Mouse (Mus musculus) stomach, postnatal 0 days (tissue): ENCODE measurements around the gene Ncln. TPM values are rescaled to one million over a fixed set of nuclear protein-coding genes. Genes with fewer than 3 reads are reported as not detected.

Source experiments
- ATAC-seq: fragments of 200-750 bp; cut with Nextera tagmentation; 2 replicates; pipeline ENCODE4 v1.8.0; 2017; ENCODE audit not compliant: low FRiP score, low TSS enrichment
- DNase-seq: peaks from one replicate; pipeline ENCODE4 v3.0.0-alpha.2; 2016; ENCODE audit warnings: low spot score
- H3K27ac ChIP-seq: fragments of 300-500 bp; sonication (generic); replicated peaks from 2 replicates; pipeline ENCODE4 v1.5.1; 2014; ENCODE audit warnings: mild to moderate bottlenecking, control low read depth
- H3K27me3 ChIP-seq: fragments of 300-500 bp; sonication (generic); 2 replicates; pipeline ENCODE4 v1.6.1; 2014; ENCODE audit warnings: low read length; ENCODE audit not compliant: control insufficient read depth, insufficient read depth
- H3K36me3 ChIP-seq: fragments of 300-500 bp; sonication (generic); 2 replicates; pipeline ENCODE4 v1.6.1; 2014; ENCODE audit warnings: low read length, mixed read lengths; ENCODE audit not compliant: control insufficient read depth, insufficient read depth
- H3K4me1 ChIP-seq: fragments of 300-500 bp; sonication (generic); replicated peaks from 2 replicates; pipeline ENCODE4 v1.6.1; 2014; ENCODE audit warnings: antibody characterized with exemption; ENCODE audit not compliant: control insufficient read depth, insufficient read depth
- H3K4me2 ChIP-seq: fragments of 300-500 bp; sonication (generic); replicated peaks from 2 replicates; pipeline ENCODE4 v1.6.1; 2014; ENCODE audit warnings: low read depth, mild to moderate bottlenecking, control low read depth, moderate library complexity
- H3K4me3 ChIP-seq: fragments of 300-500 bp; sonication (generic); 2 replicates; pipeline ENCODE4 v1.5.1; 2014; ENCODE audit warnings: low read depth, low read length, control low read depth
- H3K9ac ChIP-seq: fragments of 300-500 bp; sonication (generic); 2 replicates; pipeline ENCODE4 v1.6.1; 2014; ENCODE audit warnings: mild to moderate bottlenecking, low read length, control low read depth, mixed read lengths
- H3K9me3 ChIP-seq: fragments of 300-500 bp; sonication (generic); 2 replicates; pipeline ENCODE4 v1.6.1; 2016; ENCODE audit warnings: low read length; ENCODE audit not compliant: control insufficient read depth
- CTCF ChIP-seq: IDR thresholded peaks from 2 replicates; pipeline ENCODE4 v1.5.1; 2016; ENCODE audit warnings: antibody characterized with exemption, low read depth, mild to moderate bottlenecking, moderate library complexity
- EP300 ChIP-seq: optimal IDR thresholded peaks from 2 replicates; pipeline ENCODE3; 2016; ENCODE audit warnings: antibody characterized with exemption
- WGBS: fragments of 180-500 bp; shearing (Covaris S2); extraction: QIAGEN DNeasy Blood & Tissue Kit; methylation state at CpG from one replicate; pipeline ENCODE4 v1.1.7; 2014; 5-methylcytosine and 5-hydroxymethylcytosine counted together
- polyA plus RNA-seq: library from polyadenylated mRNA; unstranded; fragments of >200 nt; fragmentation: Nextera tagmentation; extraction: Ambion mirVana; gene quantifications from 2 replicates; pipeline ENCODE4 v1.2.1, GENCODE M21; 2015

The Ncln gene
- polyA plus RNA-seq, 1 experiment from 2014 or later: 37.0 TPM

DNA sequence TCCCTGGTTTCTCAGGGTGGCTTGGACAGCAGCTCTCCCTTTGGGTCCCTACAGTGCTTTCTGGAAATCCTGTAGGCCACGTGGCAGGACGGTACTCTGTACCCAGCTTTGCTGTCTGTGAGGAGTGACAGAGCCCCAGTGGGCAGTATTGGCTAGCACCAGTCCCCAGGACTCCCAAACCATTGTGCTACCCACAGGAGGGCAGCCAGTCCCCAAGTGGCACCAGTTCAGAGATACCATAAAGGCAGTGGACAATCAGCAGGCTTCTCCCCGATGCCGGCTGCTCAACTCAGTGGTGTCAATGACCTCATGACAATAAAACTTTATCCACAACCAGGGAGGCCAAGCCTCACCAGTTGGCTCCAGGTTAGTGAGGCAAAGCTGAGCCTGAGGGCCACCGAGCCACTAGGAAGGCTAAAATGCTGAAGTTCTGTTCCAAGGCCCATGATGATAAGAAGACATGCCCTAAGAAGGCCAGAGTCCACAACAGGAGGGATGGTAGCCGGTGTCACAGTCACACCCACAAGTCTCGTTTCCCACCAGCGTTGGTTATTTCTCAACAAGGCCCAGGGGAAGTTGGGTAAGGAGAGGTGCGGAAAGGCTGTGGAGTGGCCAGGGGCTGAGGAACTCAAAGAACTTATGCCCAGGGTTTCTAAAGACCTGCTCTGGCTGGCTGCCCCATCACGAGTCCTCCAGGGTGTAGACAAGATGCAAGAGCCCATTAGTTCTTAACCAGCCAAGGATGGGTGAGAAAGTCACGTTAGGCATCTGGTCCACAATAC lies 1.7 kb downstream of the Ncln start:
- TF ChIP-seq CTCF: no peak
- no peak for TF ChIP-seq EP300
- ATAC-seq: no peak

DNA sequence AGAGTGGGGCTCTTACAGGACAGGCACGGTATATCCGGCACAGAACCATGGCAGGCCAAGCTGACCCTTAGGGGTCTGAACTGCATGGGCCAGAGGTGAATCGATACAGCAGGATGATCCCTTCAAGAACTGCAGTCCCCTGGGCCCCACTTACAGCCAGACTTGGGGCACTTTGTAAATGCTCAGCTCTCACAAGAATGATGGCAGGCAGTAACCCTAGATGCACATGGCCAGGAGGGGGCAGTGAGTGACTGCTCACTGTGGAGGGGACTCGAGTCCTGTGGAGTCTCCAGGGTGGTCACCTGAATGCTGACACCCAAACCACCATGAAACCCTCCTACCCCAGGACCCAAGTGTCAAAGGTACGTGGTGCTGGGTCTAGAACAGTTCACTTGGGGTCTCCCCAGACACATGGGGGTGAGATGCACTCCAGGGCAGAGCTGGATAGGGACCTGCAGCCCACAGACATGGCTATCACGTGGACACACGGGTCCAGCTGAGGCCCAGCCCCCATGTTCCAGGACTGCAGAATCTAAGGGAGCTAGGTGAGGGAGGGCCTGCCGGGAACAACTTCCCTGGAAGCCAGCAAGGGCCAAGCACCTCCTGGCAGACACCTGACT lies 2.5 kb downstream of the Ncln start:
- no peak overlapping the region for H3K4me2 ChIP-seq
- H3K36me3 ChIP-seq: peaks cover 25% of the 10 kb centered on the region
- no peaks in the 10 kb centered on the region for H3K27me3 ChIP-seq
- ATAC-seq (no peak), DNase-seq (no peak)
- peaks cover 3% of the 10 kb centered on the region; the same call in 1 of the 2 replicates for H3K4me1 ChIP-seq
- no peak overlapping the region for H3K4me3 ChIP-seq
- H3K9me3 ChIP-seq: no peaks in the 10 kb centered on the region
- peak overlapping the region; percentile 23; the same call in 1 of the 2 replicates for H3K9ac ChIP-seq
- TF ChIP-seq EP300 (no peak), CTCF (peak; percentile 62)
- no peak overlapping the region for H3K27ac ChIP-seq
- WGBS: 83% methylated on average over 8 of the region's 8 CpGs

More for the DNA sequence above, 1.7 kb downstream of the Ncln start:
- Histone ChIP-seq H3K27ac (no peak overlapping the region), H3K9me3 (no peaks in the 10 kb centered on the region), H3K4me2 (peak overlapping the region; percentile 90), H3K9ac (peak overlapping the region; percentile 90), H3K36me3 (peaks cover 19% of the 10 kb centered on the region), H3K27me3 (no peaks in the 10 kb centered on the region), H3K4me1 (peaks cover 3% of the 10 kb centered on the region; the same call in 1 of the 2 replicates), H3K4me3 (no peak overlapping the region)
- no peak for DNase-seq
- WGBS: 81% methylated on average over 11 of the region's 11 CpGs

DNA sequence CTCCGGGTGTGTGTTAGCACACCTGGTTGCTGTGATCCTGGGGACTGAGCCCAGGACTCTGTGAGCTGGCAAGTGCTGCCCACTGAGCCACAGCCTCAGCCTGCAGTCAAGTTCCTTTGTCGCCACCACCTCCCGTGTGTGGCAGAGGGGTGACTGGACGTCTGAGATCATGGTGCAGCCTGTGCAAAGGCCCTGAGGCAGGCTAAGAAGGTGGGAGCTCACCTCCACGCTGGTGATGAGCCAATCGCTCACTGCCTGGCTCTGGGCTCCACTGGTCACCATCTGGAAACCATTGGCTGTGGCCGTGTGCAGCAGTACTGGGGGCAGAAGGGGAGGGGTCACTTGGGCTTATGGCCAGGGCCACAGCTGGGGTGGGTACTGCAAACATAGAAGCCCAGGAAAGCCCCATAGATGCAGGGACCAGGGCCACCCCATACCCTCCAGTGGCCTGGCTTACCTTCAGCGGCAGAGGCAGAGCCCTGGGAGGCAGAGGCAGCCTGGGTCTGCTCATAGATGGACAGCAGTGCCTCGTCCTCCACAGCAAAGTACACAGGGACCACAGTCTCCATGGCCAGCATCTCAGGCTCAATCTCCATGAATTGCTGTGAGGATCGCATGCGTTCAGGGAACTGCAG lies 3.5 kb downstream of the Ncln start:
- H3K9ac ChIP-seq: no peak overlapping the region
- no peak for TF ChIP-seq EP300
- no peak for TF ChIP-seq CTCF

DNA sequence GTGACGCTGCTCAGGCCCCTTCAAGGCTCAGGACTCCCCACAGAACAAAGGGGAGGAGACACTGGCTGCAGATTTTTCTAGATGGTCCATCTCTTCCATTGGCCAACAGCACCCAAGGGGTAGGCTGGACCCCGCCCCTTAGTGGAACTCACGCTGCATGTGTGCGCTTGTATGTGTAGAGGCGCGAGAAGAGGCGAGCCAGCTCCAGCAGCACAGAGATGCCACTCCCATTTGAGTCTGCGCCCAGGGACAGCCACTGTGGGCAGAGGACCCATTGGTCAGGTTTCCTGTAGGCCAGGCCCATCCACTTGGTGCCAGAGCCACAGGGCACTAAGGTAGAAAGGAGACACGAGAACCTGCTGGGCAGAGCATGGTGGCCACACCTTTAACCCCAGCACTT lies 5.2 kb downstream of the Ncln start:
- peaks cover 3% of the 10 kb centered on the region; the same call in 1 of the 2 replicates for H3K4me1 ChIP-seq
- H3K9ac ChIP-seq: no peak overlapping the region
- WGBS: 91% methylated on average over 9 of the region's 9 CpGs
- no peak for DNase-seq
- H3K27ac ChIP-seq: no peak overlapping the region
- peaks cover 34% of the 10 kb centered on the region for H3K36me3 ChIP-seq
- no peak for TF ChIP-seq EP300
- TF ChIP-seq CTCF: no peak
- ATAC-seq: no peak
- no peaks in the 10 kb centered on the region for H3K27me3 ChIP-seq
- no peaks in the 10 kb centered on the region for H3K9me3 ChIP-seq
- H3K4me3 ChIP-seq: no peak overlapping the region
- no peak overlapping the region for H3K4me2 ChIP-seq

More for the DNA sequence above, 3.5 kb downstream of the Ncln start:
- ATAC-seq (no peak), DNase-seq (no peak)
- peaks cover 3% of the 10 kb centered on the region; the same call in 1 of the 2 replicates for H3K4me1 ChIP-seq
- H3K27ac ChIP-seq: no peak overlapping the region
- WGBS: 95% methylated on average over 11 of the region's 11 CpGs
- no peak overlapping the region for H3K4me2 ChIP-seq
- no peak overlapping the region for H3K4me3 ChIP-seq
- H3K9me3 ChIP-seq: no peaks in the 10 kb centered on the region
- H3K27me3 ChIP-seq: no peaks in the 10 kb centered on the region
- H3K36me3 ChIP-seq: peaks cover 33% of the 10 kb centered on the region

DNA sequence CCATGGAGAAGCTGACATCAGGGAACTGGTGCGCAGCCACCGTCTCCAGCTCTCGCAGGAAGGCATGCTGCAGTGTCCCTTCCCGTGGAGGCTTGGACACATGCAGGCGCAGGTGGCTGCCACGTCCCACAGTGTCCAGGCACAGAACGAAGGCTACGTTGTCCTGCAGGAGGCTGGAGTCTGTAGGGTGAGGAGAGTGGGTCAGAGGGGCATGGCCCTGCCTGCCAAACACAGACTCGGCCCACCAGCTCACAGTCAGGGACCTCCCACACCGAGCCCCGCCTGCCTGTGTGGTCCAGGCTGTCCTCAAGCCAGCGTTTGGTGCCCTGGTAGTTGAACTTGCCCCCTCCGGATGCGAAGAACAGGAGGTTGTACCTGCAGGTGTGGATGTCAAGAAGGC lies 6.3 kb downstream of the Ncln start:
- no peak overlapping the region for H3K4me3 ChIP-seq

More for the DNA sequence above, 6.3 kb downstream of the Ncln start:
- no peak for TF ChIP-seq EP300
- no peak for DNase-seq
- no peak overlapping the region for H3K4me2 ChIP-seq
- no peaks in the 10 kb centered on the region for H3K9me3 ChIP-seq
- H3K27ac ChIP-seq: no peak overlapping the region
- H3K36me3 ChIP-seq: peaks cover 34% of the 10 kb centered on the region
- WGBS: 84% methylated on average over 14 of the region's 14 CpGs
- ATAC-seq: no peak
- no peaks in the 10 kb centered on the region for H3K27me3 ChIP-seq
- no peaks in the 10 kb centered on the region for H3K4me1 ChIP-seq
- H3K9ac ChIP-seq: no peak overlapping the region
